17 mouse cellular contexts compared by ENCODE assay signal in the genomic region with DNA sequence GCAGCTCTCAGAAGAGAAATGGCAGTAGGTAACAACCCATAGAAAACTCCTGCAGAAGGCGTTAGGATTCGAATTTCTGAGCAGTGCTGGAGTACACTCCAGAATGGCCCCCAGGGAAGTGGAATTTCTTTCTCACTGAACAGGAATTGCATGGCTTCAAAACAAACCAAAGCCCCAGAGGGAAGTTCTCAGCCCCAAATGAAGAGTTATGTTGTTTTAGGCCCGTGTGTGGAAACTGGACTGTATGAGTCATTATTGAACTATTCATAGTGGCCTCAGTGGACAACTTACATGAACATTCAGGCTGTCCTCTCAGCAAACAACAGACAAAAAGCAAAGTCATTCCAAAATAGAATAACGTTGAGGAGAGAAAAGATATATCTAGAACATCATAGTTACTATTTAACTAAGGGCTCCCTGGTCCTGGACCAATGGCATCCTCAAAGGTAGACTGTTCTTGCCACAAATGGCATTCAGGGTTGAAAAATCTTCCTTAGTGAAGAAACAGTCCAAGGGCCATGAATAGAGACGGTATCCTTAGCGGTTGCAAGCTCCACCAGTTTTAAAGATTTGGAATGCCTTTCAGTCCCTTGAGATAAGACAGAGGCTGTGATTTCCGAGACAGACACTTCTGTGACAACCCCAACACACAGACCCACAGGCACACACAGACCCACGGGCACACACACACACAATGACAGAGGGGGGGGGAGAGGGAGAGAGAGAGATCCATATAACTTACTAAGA.
DNase-seq lines count a peak whose midpoint lies in the region; ATAC-seq and TF ChIP-seq lines count a peak whose summit lies in the region.
"Had no signal": no experiment of that assay in that cellular context is flagged by ENCODE, and none has a peak within 500 bp of the region (broad histone marks: within the 10 kb centered on the region; RNA-seq: fewer than 3 reads in every experiment).

No protein-coding gene starts in this region.

- WGBS in heart, embryonic 10.5 days: 37% methylated on average over 8 of the region's 8 CpGs
- 27% methylated on average over 8 of the region's 8 CpGs for WGBS in heart, embryonic 11.5 days (ENCODE audit: insufficient replicate concordance)
- 71% methylated on average over 8 of the region's 8 CpGs for WGBS in forebrain, postnatal 0 days

- no peak overlapping the region for H3K9ac ChIP-seq in heart, embryonic 11.5 days (ENCODE audit: low read depth, low read length)
- no peak overlapping the region for H3K9ac ChIP-seq in forebrain, postnatal 0 days

- peaks cover 8% of the 10 kb centered on the region; the same call in 1 of the 2 replicates for H3K27me3 ChIP-seq in heart, embryonic 10.5 days (ENCODE audit: insufficient read depth, poor library complexity, severe bottlenecking)
- no peaks in the 10 kb centered on the region for H3K27me3 ChIP-seq in heart, embryonic 11.5 days (ENCODE audit: control insufficient read depth, insufficient read depth, low read length)
- H3K27me3 ChIP-seq in forebrain, postnatal 0 days (ENCODE audit: insufficient read depth, low read length): no peaks in the 10 kb centered on the region
- H3K27me3 ChIP-seq: CH12.LX had no signal

- no peaks in the 10 kb centered on the region for H3K9me3 ChIP-seq in heart, embryonic 10.5 days
- no peaks in the 10 kb centered on the region for H3K9me3 ChIP-seq in heart, embryonic 11.5 days (replicated peaks; ENCODE audit: control insufficient read depth, low read length)
- H3K9me3 ChIP-seq in forebrain, postnatal 0 days (ENCODE audit: low read length): no peaks in the 10 kb centered on the region

- TF ChIP-seq CTCF in forebrain, postnatal 0 days (IDR thresholded peaks at IDR 0.05; ENCODE audit: low read depth): no peak

- peak; percentile 46; the same call in 1 of the 2 replicates for ATAC-seq in heart, embryonic 11.5 days (replicated peaks; ENCODE audit: insufficient number of reproducible peaks, low FRiP score, low TSS enrichment)
- no peak for ATAC-seq in forebrain, postnatal 0 days
- no peak for ATAC-seq in erythroblast, adult 5-6 weeks (replicated peaks; ENCODE audit: low FRiP score, poor library complexity, severe bottlenecking)
- ATAC-seq: forebrain, embryonic 14.5 days had no signal

- peak; percentile 97 for DNase-seq in heart, adult 11 months
- DNase-seq in heart, embryonic 10.5 days (ENCODE audit: low spot score): no peak
- peak; percentile 88 for DNase-seq in NIH3T3 (ENCODE audit: low read depth)
- DNase-seq in heart, postnatal 36 days: peak; percentile 8 to 27
- DNase-seq in forebrain, postnatal 0 days: no peak
- no peak for DNase-seq in cerebellum, postnatal 36 days
- DNase-seq: adrenal gland, adult 2 months; cerebellum, postnatal 14 days; kidney, postnatal 14 days; lung, postnatal 36 days; right cerebral cortex, postnatal 14 days; thymus, adult 2 months had no signal

- H3K36me3 ChIP-seq in heart, embryonic 10.5 days: no peaks in the 10 kb centered on the region
- H3K36me3 ChIP-seq in heart, embryonic 11.5 days (ENCODE audit: control insufficient read depth, insufficient read depth, low read length): no peaks in the 10 kb centered on the region
- no peaks in the 10 kb centered on the region for H3K36me3 ChIP-seq in forebrain, postnatal 0 days (ENCODE audit: insufficient read depth)

- H3K27ac ChIP-seq in heart, embryonic 10.5 days: no peak overlapping the region
- 0 out of 2 replicates have a peak overlapping the region, but pooled peaks have one; percentile 7 for H3K27ac ChIP-seq in heart, embryonic 11.5 days (ENCODE audit: low read depth, low read length)
- H3K27ac ChIP-seq in forebrain, postnatal 0 days (ENCODE audit: low read depth, low read length): no peak overlapping the region

- 0 out of 2 replicates have a peak, but pooled peaks cover 8% of the 10 kb centered on the region for H3K4me1 ChIP-seq in heart, embryonic 10.5 days
- H3K4me1 ChIP-seq in heart, embryonic 11.5 days (ENCODE audit: control insufficient read depth, insufficient read depth, low read length): no peaks in the 10 kb centered on the region; the same call in 1 of the 2 replicates
- H3K4me1 ChIP-seq in forebrain, postnatal 0 days (ENCODE audit: insufficient read depth): no peaks in the 10 kb centered on the region

- no peak overlapping the region for H3K4me2 ChIP-seq in heart, embryonic 11.5 days
- no peak overlapping the region for H3K4me2 ChIP-seq in forebrain, postnatal 0 days (ENCODE audit: low read depth)
- H3K4me2 ChIP-seq: midbrain, embryonic 11.5 days had no signal

- intact Hi-C loops in heart, postnatal 36 days (cut with DNase I): no loop called here

- no peak overlapping the region for H3K4me3 ChIP-seq in heart, embryonic 10.5 days
- H3K4me3 ChIP-seq in heart, embryonic 11.5 days (ENCODE audit: low read depth, low read length): no peak overlapping the region
- H3K4me3 ChIP-seq in forebrain, postnatal 0 days (ENCODE audit: low read depth, low read length): no peak overlapping the region

Comparison
In these comparisons a context has a peak if more than half of its experiments do, and no peak if none do; other contexts are left out.
1. DNase-seq: peak in heart, adult 11 months (single experiment), NIH3T3 (single experiment) and heart, postnatal 36 days (2 of 2); none in heart, embryonic 10.5 days (single experiment), forebrain, postnatal 0 days (single experiment) and cerebellum, postnatal 36 days (0 of 2).